Mouse (Mus musculus): ENCODE data around the gene Socs3. TPM values are rescaled to one million over a fixed set of nuclear protein-coding genes. Genes with fewer than 3 reads are reported as not detected.

Gene Socs3
- total and polyA plus RNA-seq, 2 experiments: 2.0 to 7.5 TPM

GRCm38 (mm10) chr11:117968016-117968671, 1.7 kb downstream of the Socs3 start:
- DNase-seq (ENCODE audit: extremely low read depth, low read depth, low spot score): no peak
- Histone ChIP-seq H3K36me3 (ENCODE audit: control insufficient read depth, insufficient read depth, low read length) (no peaks in the 10 kb centered on the region; the same call in 1 of the 2 replicates), H3K27me3 (ENCODE audit: control insufficient read depth, insufficient read depth, low read length) (no peaks in the 10 kb centered on the region), H3K9ac (ENCODE audit: low read depth, low read length) (peak overlapping the region; percentile 96), H3K4me3 (ENCODE audit: insufficient read depth, low read depth, low read length) (peak overlapping the region; percentile 95), H3K79me2 (ENCODE audit: control insufficient read depth, insufficient read depth, low read length) (peaks cover 21% of the 10 kb centered on the region), H3K27ac (replicated peaks; ENCODE audit: insufficient read depth, low read depth, low read length) (peak overlapping the region; percentile 89), H3K4me1 (ENCODE audit: control insufficient read depth, insufficient read depth, low read length) (peaks cover 43% of the 10 kb centered on the region)
- TF ChIP-seq POLR2A (IDR thresholded peaks at IDR 0.05; ENCODE audit: extremely low read depth, insufficient read depth, low read length) (no peak), CTCF (IDR thresholded peaks at IDR 0.05; ENCODE audit: low read depth, low read length) (no peak)
- WGBS: 6% methylated on average over 63 of the region's 64 CpGs

- no peak for TF ChIP-seq CTCF (IDR thresholded peaks at IDR 0.05; ENCODE audit: low read depth, low read length)
- TF ChIP-seq POLR2A (IDR thresholded peaks at IDR 0.05; ENCODE audit: extremely low read depth, insufficient read depth, low read length): no peak
- Histone ChIP-seq H3K4me3 (ENCODE audit: insufficient read depth, low read depth, low read length) (peak overlapping the region; percentile 95), H3K79me2 (ENCODE audit: control insufficient read depth, insufficient read depth, low read length) (peaks cover 21% of the 10 kb centered on the region), H3K27ac (replicated peaks; ENCODE audit: insufficient read depth, low read depth, low read length) (peak overlapping the region; percentile 89), H3K4me1 (ENCODE audit: control insufficient read depth, insufficient read depth, low read length) (peaks cover 47% of the 10 kb centered on the region), H3K27me3 (ENCODE audit: control insufficient read depth, insufficient read depth, low read length) (no peaks in the 10 kb centered on the region), H3K36me3 (ENCODE audit: control insufficient read depth, insufficient read depth, low read length) (no peaks in the 10 kb centered on the region; the same call in 1 of the 2 replicates), H3K9ac (ENCODE audit: low read depth, low read length) (peak overlapping the region; percentile 96)
- DNase-seq (ENCODE audit: extremely low read depth, low read depth, low spot score): no peak
- WGBS: 51% methylated on average over 34 of the region's 34 CpGs
These were observed 2.4 kb downstream of the Socs3 start for GRCm38 (mm10) chr11:117967249-117968015.

GRCm38 (mm10) chr11:117966506-117967100, 3.2 kb downstream of the Socs3 start:
- H3K27me3 ChIP-seq (ENCODE audit: control insufficient read depth, insufficient read depth, low read length): no peaks in the 10 kb centered on the region
- H3K79me2 ChIP-seq (ENCODE audit: control insufficient read depth, insufficient read depth, low read length): peaks cover 21% of the 10 kb centered on the region
- peaks cover 52% of the 10 kb centered on the region for H3K4me1 ChIP-seq (ENCODE audit: control insufficient read depth, insufficient read depth, low read length)
- TF ChIP-seq CTCF (IDR thresholded peaks at IDR 0.05; ENCODE audit: low read depth, low read length): no peak
- TF ChIP-seq POLR2A (IDR thresholded peaks at IDR 0.05; ENCODE audit: extremely low read depth, insufficient read depth, low read length): 0 out of 2 replicates have a peak, but pooled peaks have one; percentile 13
- H3K4me3 ChIP-seq (ENCODE audit: insufficient read depth, low read depth, low read length): peak overlapping the region; percentile 18
- peak overlapping the region; percentile 41 for H3K9ac ChIP-seq (ENCODE audit: low read depth, low read length)
- H3K27ac ChIP-seq (replicated peaks; ENCODE audit: insufficient read depth, low read depth, low read length): peak overlapping the region; percentile 7
- H3K36me3 ChIP-seq (ENCODE audit: control insufficient read depth, insufficient read depth, low read length): no peaks in the 10 kb centered on the region; the same call in 1 of the 2 replicates
- WGBS: 44% methylated on average over 7 of the region's 7 CpGs
- DNase-seq (ENCODE audit: extremely low read depth, low read depth, low spot score): peak; percentile 44

GRCm38 (mm10) chr11:117965561-117965981, 4.3 kb downstream of the Socs3 start:
- no peak for DNase-seq (ENCODE audit: extremely low read depth, low read depth, low spot score)
- no peak for TF ChIP-seq POLR2A (IDR thresholded peaks at IDR 0.05; ENCODE audit: extremely low read depth, insufficient read depth, low read length)
- TF ChIP-seq CTCF (IDR thresholded peaks at IDR 0.05; ENCODE audit: low read depth, low read length): no peak
- Histone ChIP-seq H3K4me3 (ENCODE audit: insufficient read depth, low read depth, low read length) (no peak overlapping the region), H3K36me3 (ENCODE audit: control insufficient read depth, insufficient read depth, low read length) (no peaks in the 10 kb centered on the region; the same call in 1 of the 2 replicates), H3K9ac (ENCODE audit: low read depth, low read length) (peak overlapping the region; percentile 20), H3K79me2 (ENCODE audit: control insufficient read depth, insufficient read depth, low read length) (peaks cover 21% of the 10 kb centered on the region), H3K27me3 (ENCODE audit: control insufficient read depth, insufficient read depth, low read length) (no peaks in the 10 kb centered on the region), H3K27ac (replicated peaks; ENCODE audit: insufficient read depth, low read depth, low read length) (peak overlapping the region; percentile 68), H3K4me1 (ENCODE audit: control insufficient read depth, insufficient read depth, low read length) (peaks cover 56% of the 10 kb centered on the region)
- WGBS: 28% methylated on average over 9 of the region's 9 CpGs

- Histone ChIP-seq H3K27ac (replicated peaks; ENCODE audit: insufficient read depth, low read depth, low read length) (peak overlapping the region; percentile 75), H3K4me1 (ENCODE audit: control insufficient read depth, insufficient read depth, low read length) (peaks cover 59% of the 10 kb centered on the region), H3K4me3 (ENCODE audit: insufficient read depth, low read depth, low read length) (no peak overlapping the region), H3K79me2 (ENCODE audit: control insufficient read depth, insufficient read depth, low read length) (peaks cover 21% of the 10 kb centered on the region), H3K27me3 (ENCODE audit: control insufficient read depth, insufficient read depth, low read length) (no peaks in the 10 kb centered on the region), H3K36me3 (ENCODE audit: control insufficient read depth, insufficient read depth, low read length) (no peaks in the 10 kb centered on the region; the same call in 1 of the 2 replicates), H3K9ac (ENCODE audit: low read depth, low read length) (no peak overlapping the region)
- TF ChIP-seq POLR2A (IDR thresholded peaks at IDR 0.05; ENCODE audit: extremely low read depth, insufficient read depth, low read length): no peak
- TF ChIP-seq CTCF (IDR thresholded peaks at IDR 0.05; ENCODE audit: low read depth, low read length): no peak
- 26% methylated on average over 7 of the region's 7 CpGs for WGBS
- peak; percentile 88 for DNase-seq (ENCODE audit: extremely low read depth, low read depth, low spot score)
These were observed 4.8 kb downstream of the Socs3 start for GRCm38 (mm10) chr11:117965052-117965451.
